Mouse (Mus musculus) thymus, adult 2 months (tissue): ENCODE measurements around the gene Mnat1.

Experiments used
- CTCF ChIP-seq: fragments of 200-500 bp; IDR thresholded peaks from 2 replicates; pipeline ENCODE4 v1.5.1; 2012; ENCODE audit warnings: mild to moderate bottlenecking, control low read depth, low read length, moderate library complexity, borderline replicate concordance; ENCODE audit not compliant: control insufficient read depth, poor library complexity, insufficient read depth; ENCODE audit errors: extremely low read depth
- POLR2A ChIP-seq: fragments of 200-500 bp; IDR thresholded peaks from 2 replicates; pipeline ENCODE4 v1.6.1; 2012; ENCODE audit warnings: mild to moderate bottlenecking, low read length, control low read depth, moderate library complexity; ENCODE audit not compliant: control insufficient read depth, poor library complexity, insufficient read depth; ENCODE audit errors: extremely low read depth

GRCm38 (mm10) chr12:73255006-73255405 lies 131.5 kb downstream of the Mnat1 start:
- TF ChIP-seq POLR2A (no peak), CTCF (no peak)
